Mouse (Mus musculus): Measurements from ENCODE around the gene H2-Q2.

- no peak for TF ChIP-seq CTCF (IDR thresholded peaks at IDR 0.05; ENCODE audit: low read depth)
- no peak for TF ChIP-seq EP300 (IDR thresholded peaks at IDR 0.05; ENCODE audit: low read depth)
Observed at GRCm38 (mm10) chr17:35318671-35319070, 23.4 kb upstream of the H2-Q2 start.

All from heart, postnatal 0 days (tissue).